Mouse (Mus musculus) NIH3T3 (cell line): ENCODE results near the gene Lax1.
"Not testable (repeated sequence)": the region's sequence is repeated elsewhere in the genome, so short reads cannot be mapped to it uniquely, and the experiment has no call there.

Experiments used
- DNase-seq: peaks from one replicate; pipeline ENCODE4 v3.0.0-alpha.2; 2012; ENCODE audit warnings: low read depth

Lax1 gene

DNA sequence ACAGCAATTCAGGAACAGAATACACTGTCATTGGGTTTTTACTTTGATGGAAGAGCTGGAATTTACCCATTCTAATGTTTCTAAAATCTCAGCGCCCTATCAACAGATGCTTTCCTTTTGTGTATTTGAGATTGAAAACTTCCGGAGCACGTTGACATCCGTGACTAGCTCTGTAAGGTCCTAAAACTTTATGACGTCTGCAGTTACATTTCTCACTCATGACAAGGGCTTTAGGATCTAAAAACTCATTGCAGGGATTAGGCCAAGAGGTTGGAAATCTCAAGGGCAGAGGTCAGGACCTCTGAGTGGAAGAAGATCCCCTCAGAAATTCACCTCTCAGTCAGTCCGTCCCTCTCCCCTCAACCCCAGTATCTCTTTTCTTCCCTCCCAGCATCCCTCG, 1.6 kb downstream of the Lax1 start:
- no peak for DNase-seq

DNA sequence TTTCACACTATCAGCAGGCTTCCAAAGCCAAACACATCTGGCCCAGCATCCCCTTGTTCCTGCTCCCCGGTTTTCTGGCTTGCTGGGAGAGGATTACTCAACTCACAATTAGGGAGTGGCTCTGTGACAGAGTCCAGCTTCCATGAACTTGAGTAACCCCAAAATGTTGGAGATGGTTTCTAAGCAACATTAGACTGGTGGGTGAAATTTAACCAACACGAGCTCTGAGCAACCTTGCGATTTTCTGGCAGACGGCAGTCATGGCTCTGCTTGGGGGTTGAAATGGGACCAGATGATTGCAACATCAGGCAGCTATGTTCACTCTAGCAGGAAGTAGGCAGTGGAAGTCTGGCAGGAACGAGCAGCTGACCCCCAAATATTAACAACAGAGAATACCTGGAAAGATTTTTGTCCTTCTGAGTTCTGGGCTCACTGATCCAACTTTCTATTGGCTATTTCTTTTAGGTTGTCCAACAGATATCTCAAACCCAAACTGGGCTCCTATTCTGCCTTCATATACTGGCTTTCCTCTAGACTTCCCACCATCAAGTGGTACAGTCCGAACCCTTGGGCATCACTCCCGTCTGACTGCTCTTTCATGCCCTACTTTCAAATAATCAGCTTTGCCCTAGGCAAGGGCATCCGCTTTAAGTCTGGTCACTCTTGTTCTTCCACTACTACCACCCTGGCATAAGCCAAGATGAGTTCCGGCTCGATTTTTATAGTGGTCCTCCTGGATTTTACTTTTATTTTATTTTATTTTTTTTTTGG, 4.0 kb downstream of the Lax1 start:
- DNase-seq = peak; percentile 90

DNA sequence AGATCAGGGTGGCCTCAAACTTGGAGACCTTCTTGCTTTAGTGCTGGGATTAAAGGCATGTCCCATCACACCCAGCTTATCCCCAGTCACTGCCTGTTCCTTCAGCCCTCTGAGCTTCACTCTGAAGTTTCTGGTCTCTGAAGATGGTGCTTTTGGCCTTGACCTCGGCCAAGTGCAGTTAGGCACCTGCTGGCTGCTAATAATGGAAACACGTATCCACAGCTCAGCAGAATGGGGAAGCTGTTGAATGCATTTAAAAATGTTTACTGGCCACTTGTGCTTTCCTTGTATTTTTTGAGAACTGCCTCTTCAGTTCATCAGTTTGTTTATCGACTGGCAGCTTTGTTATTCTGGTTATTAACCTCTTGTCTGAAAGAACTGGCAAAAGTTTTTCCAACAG, 18.1 kb downstream of the Lax1 start:
- no peak for DNase-seq

DNA sequence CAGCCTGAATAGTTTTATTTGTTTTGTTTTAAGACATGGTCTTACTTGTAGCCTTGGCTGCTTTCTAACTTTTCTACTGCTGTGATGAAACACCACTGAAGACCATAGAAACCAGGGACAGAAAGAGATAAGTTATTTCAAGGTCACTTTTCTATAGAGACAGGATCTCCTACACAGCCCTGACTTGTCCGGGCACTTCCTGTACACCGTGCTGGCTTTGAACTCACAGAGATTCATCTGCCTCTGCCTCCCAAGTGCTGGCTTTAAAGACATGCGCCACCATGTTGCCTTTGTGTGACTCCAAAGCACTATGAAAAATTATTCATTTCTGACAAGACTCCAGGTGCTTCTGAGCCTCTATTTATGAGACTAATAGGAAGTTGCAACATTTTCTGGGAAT, 18.6 kb downstream of the Lax1 start:
- no peak for DNase-seq

DNA sequence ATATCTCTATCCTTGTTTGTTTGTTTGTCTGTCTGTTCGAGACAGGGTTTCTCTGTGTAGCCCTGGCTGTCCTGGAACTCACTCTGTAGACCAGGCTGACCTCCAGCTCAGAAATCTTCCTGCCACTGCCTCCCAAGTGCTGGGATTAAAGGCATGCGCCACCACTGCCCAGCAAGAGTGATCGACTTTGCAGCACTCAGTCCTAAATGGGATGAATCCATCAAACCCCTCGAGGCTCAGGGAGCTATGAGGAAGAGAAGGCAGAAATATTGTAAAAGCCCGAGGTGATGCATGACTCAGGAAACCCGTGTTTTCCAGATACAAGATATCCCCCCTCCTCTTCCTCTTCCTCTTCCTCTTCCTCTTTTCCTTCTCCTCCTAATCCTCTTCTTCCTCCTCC, 19.1 kb downstream of the Lax1 start:
- DNase-seq = no peak

DNA sequence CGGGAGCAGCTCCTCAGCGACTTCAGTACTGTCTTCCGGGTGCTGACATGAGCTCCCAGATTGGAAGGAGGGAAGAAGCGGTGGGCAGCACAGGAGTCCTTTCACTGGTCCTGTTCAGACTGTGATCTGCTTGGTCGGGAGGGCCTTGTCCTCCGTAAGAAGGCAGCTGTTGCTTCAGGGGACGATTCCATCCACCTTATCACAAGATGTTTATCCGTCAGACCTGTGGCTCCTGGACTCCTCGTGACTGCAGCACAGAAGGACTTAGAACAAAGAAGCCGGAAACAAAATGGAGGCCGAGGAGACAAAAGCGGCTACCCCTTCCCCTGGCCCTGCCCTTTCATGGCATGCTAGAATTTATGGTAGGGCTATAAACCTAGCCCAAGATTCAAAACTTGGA, 19.7 kb downstream of the Lax1 start:
- DNase-seq = no peak

DNA sequence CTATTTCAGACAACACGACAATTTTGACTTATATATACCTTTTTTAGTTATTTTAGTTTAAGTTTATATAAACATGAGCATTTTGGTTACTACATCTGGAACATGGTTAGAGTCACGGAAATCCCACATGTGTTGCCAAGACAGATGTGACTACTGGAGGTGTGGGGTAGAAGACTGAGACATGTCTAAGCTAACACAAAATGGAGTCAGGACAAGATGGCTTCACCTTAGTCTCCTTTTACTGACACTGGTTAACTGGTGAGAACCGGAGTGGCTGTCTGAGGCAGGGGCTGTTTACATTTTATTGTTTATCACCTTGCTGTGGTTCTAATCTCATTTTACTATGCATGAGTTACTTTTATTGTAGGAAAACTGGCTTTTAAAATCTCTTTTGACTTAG, 21.3 kb downstream of the Lax1 start:
- no peak for DNase-seq

DNA sequence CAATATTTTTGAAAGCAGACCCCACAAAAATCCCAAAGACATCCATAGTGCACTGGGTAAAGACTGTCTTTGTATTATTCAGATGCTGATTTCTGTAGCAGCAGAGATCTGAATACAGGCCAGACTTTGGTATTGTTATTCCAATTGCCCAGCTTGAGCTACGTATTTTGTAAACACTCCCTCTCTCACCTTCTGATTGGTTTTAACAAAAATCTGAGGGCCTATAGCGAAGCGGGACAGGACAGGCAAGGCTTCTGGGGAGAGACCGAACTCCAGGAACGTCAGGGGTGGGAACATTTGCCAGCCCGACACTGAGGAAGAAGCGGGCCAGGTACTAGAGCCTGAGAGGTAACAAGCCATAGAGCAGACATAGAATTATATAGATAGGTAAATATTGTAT, 22.2 kb downstream of the Lax1 start:
- no peak for DNase-seq

DNA sequence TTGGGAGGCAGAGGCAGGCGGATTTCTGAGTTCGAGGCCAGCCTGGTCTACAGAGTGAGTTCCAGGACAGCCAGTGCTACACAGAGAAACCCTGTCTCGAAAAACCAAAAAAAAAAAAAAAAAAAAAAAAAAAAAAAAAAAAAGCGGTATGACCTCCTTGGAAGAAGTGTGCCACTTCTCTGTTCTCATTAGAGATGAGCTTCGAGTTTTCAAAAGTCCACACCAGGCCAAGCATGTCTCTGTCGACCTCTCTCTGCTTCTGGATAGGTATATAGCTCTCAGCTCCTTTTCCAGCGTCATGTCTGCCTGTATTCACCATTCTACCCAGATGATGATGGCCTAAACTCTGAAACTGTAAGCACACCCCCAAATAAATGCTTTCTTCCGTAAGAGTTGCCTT, 24.2 kb downstream of the Lax1 start:
- not testable (repeated sequence) for DNase-seq

DNA sequence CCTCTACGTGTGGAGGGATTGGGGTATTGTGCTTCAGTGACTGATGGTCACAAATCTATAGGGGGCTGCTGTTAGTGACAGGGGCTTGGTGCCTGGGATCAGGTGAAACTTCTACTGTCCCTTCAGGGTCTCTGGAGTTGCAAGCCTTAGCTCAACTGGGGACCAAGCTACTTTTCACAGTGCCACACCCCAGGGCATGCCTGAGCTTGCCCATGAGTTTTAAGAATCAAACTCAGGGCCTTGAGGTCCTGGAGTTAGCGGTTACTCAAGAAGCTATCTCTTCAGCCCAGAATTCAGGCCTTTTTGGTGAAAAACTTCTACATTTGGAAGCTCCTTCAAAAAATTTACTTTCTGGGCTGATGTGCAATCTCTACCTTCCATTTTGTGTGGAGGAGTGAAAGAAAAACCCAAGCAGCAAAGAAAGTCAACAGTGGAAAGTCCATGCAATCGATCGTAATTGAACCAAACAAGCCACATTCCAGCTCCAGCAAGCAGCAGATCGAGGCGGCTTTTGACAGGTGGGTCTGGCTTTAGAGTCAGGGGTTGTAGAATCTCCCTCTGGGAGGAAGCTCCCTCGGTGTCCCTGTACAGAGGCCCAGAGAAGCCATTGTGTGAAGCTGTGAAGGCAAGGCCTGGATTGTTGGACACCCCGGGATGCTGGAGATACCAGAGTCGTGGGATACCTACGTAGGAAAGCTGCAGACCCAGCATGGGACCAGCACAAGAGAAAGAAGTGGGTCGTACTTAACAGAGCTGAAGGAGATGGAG, 25.5 kb downstream of the Lax1 start:
- DNase-seq = no peak

DNA sequence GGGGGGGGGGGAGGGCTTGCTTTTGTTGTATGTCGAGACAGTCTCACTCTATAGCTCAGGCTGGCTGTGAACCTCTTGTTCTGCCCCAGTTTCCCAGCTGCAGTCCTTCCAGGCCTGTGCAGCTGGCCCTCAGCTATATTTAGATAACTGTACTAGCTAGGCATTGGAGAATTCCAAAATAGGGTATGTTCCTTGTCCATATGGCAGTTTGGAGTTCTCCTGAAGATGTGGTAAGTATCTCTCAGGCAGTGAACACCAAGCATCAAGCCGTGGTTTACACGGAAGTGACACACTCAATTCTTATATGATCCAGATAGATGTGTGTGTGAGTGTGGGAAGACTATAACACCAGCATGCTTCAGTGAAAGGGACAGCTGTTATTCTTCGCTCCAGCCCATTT, 26.5 kb downstream of the Lax1 start:
- no peak for DNase-seq

DNA sequence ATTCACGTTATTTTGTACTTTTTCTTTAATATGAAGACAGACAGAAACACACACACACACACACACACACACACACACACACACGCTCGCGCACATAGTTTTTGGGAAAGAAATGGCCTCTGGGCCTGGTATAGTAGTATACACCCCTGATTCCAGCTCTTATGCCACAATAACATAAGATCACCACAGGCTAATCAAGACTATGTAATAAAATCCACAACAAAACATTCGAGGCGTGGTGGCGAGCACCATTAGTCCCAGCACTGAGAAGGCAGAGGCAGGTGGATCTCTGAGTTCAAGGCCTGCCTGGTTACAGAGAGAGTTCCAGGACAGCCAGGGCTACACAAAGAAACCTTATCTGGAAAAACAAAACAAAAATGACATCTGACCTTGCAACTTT, 27.0 kb downstream of the Lax1 start:
- no peak for DNase-seq

DNA sequence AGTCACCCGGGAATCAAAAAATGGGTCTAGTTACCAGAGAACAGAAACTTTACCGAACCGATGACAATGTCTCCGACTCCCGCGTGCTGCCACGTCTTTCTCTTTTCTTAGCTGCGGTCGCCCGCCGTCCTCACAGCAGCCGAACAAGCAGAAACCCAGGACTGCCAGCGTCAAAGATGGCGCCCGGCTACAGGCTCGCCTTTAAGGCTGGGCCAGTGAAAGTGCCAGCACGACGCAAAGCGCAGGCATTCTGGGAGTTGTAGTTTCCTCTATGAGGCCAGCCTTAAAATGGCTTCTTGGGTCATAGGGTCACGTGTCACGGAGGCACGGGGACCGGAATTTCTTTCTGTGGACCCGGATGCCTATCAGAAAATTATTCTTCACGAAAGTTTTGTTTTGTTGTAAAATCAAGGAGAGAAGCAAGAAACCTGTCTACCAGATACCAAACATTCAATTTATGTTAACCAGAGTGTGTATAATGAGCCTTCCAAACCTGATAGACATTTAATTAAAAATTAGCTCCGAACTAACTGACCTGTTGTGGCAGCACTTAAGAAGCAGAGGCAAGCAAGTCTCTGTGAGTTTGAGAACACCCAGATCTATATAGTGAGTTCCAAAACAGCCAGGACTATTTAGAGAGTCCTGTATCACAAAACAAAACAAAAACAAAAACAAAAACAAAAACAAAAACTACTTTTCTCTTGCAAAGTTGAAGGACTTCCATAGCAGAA, 28.5 kb downstream of the Lax1 start, which contains the start of gene Gm38394:
Gm38394 (minus strand) TSS at position 116 of the 731 bp plus-strand sequence.
- peak; percentile 97 for DNase-seq

DNA sequence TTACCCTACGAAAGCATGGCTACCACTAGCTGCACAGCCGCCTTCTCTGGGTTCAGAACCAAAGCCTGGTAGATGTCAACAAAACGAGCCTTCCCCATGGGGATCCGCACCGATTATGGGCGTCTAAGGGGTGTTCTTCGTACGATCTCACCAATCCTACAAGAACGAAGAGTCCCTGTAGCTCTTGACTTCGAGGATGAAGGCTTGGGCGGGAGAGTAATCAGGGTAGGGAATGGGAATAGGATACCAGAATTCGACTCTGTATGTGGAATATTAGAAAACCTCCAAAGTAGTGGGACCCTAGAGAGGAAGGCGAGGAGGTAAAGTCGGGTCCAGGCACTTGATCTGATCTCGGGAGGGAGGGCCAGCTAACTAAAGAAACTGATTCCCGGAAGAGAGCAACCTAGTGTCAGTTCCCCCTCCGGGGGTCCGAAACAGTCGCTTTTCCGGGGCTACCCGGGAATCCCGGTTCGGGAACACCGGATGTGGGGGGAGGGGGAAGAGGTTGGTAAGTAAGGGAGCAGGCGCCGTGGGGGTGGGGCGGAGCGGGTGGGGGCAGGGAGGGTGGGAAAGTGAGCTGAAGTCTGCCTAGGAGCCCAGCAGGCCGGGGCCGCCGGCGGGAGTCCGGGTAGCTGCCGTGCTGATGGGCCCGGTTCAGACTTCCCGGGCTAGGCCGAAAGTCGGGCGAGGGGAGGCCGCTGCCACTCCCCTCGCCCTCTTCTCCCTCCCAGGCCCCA, 29.3 kb downstream of the Lax1 start, which contains the start of gene Zbed6:
Zbed6 (minus strand) TSS at position 420 of the 737 bp plus-strand sequence.
- DNase-seq = peak; percentile 87

DNA sequence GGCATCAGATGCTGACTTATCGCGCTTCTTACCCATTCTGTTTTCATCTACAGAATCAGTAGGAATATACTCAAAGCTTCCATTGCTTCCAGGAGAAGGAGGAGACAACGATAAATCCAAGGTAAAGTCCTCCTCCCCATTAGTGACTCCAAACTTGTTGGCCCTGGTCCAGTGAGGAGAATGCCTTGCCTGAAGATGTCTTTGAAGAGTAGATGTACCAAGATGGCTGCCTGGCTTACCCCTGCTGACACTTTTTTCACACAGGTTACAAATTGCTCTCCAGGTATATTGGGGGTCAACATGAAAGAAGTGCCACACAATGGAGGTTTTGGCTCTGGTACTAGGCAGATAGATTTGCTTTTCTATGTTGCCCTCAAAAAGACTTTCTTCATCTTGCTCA, 31.0 kb downstream of the Lax1 start:
- peak; percentile 29 for DNase-seq

DNA sequence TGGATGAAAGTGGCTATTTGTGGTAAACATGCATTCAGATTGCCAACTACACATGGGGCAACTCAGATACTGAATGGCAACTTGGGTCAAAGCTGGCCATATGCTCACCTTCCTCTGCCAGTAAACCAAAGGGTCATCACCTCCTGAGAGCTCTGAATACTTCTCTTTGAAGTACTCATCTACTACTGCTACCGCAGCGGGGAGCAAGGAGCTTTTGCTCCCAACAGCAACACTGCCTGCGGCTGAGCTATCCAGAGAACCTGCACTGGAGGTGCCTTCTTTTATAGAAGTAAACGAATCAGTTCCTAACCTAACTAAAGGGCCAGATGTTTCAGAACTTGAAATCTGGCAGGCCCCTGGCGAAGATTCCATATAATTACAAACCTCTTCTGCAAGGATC, 33.1 kb downstream of the Lax1 start:
- DNase-seq = no peak

DNA sequence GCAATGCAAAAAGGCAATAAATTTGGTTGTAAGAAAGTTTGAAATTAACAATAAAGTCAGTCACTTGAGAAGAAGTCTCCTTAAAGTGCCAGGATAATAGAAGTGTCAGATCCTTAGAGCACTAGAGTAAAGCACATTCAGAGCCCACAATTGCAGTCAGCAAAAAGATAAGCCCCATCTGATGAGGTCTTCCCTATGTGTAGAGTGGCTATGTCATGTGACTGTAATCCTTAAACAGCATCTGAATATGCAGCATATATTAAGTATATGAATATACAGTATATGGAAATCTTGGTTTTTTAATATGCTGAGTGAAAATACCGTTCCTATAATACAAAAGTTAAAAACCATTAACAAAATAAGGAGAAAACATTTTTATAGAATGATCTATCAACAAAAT, 36.9 kb downstream of the Lax1 start:
- no peak for DNase-seq

DNA sequence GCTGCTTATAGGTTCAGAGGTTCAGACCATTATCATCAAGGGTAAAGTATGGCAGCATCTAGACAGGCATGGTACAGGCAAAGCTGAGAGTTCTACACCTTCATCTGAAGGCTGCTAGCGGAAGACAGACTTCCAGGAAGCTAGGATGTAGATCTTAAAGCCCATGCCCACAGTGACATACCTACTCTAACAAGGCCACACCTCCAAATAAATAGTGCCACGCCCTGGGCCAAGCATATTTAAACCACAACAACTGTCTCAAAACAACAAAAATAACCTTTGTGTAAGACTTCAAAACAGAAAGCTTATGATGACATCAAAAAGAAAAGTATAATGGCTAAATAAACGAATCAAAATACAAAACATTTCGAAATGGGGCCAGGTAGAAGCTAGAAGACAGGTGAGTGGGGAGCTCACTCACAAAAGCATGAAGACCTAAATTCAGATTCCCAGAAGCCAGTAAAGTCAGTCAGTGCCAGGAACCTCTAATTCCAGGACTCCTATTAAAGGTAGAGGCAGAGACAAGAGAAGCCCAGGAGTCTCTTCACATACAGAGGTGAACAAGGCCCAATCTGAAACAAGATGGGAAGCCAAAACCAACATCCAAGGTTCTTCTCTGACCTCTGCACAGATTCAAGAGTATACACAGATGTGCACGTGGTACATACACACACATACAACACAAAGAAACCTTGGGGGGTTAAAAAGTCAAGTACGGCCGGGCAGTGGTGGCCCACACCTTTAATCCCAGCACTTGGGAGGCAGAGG, 39.4 kb downstream of the Lax1 start:
- DNase-seq = no peak

DNA sequence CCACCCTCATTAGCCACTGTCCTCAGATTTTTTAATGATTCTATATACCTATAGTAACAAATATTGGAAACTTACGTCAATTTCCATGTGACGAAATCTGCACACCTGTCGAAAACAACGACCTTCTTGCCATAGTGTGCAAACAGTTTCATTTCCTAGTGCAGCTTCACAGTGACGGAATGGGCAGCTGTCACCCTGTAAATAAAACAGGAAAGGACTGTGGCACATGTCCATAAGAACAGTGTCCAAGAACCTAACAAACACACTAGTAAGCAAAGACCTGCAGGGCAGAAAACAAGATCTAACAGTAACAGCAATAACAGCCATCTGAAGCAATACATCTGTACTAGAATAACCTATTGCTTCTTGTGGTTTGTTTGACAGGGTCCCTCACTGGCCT, 44.3 kb downstream of the Lax1 start:
- no peak for DNase-seq

DNA sequence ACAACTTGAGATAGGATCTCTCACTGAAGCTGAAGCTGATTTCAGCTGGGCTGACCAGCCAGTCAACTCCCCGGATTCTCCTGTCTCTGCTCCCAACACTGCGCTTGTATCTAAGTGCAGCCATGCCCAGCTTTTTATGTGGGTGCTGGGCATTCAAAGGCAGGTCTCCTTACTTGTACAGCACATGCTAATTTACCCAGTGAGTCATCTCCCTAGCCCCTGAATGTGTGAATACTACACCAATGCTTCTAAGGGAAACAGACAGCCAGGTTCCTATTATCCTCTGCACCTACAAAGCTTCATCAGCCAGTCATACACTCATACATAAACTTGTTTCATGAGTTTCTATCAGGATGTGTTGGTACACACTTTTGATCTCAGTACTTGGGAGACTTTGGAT, 48.7 kb downstream of the Lax1 start:
- DNase-seq = no peak

DNA sequence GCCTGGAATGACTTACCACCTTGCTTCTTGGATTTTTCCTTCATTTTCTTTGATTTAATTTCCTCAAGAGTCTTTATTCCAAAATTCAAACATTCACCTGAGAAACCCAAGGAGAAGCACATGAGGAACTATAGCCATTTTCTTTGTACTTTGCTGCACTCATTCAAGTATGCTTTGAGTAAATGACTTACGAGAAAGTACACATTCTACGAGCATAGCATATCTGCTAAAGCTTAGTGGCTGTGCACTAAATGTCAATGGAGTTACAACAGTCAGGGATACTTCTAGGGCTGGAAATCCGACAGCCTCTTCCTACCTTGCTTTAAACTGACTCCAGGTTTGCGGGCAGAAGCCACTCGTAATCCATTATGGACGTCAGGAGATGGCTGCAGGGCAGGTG, 51.4 kb downstream of the Lax1 start:
- DNase-seq = no peak
